Mouse (Mus musculus) G1E (cell line): ENCODE data around the gene Epdr1. TPM values are rescaled to one million over a fixed set of nuclear protein-coding genes. Genes with fewer than 3 reads are reported as not detected.

Source experiments
- ATAC-seq: 2 replicates; pipeline ENCODE4 v1.8.0; 2016; ENCODE audit warnings: mild to moderate bottlenecking; ENCODE audit not compliant: insufficient number of reproducible peaks, poor library complexity, low FRiP score, severe bottlenecking; ENCODE audit errors: extremely low read depth
- DNase-seq: peaks from one replicate; pipeline ENCODE4 v3.0.0; 2012; ENCODE audit warnings: low spot score
- H3K27me3 ChIP-seq: 2 replicates; pipeline ENCODE4 v1.6.1; 2012; ENCODE audit warnings: mild to moderate bottlenecking, low read length, inconsistent platforms; ENCODE audit not compliant: insufficient read depth
- H3K36me3 ChIP-seq: replicated peaks from 2 replicates; pipeline ENCODE3; 2012; ENCODE audit warnings: mild to moderate bottlenecking, inconsistent platforms
- H3K4me1 ChIP-seq: 2 replicates; pipeline ENCODE4 v1.6.1; 2012; ENCODE audit warnings: low read depth, low read length, inconsistent platforms, mixed read lengths; ENCODE audit not compliant: insufficient read depth
- H3K4me3 ChIP-seq: 2 replicates; pipeline ENCODE4 v1.5.1; 2012; ENCODE audit warnings: low read depth, mild to moderate bottlenecking, inconsistent platforms, low read length, moderate library complexity, mixed read lengths
- H3K9me3 ChIP-seq: replicated peaks from 2 replicates; pipeline ENCODE4 v1.6.1; 2012; ENCODE audit warnings: inconsistent platforms
- CTCF ChIP-seq: IDR thresholded peaks from 2 replicates; pipeline ENCODE4 v1.5.1; 2012; ENCODE audit warnings: low read depth, low read length, inconsistent platforms, mixed read lengths
- GATA1 ChIP-seq: IDR thresholded peaks from 2 replicates; pipeline ENCODE4 v1.6.1; 2012; ENCODE audit warnings: borderline replicate concordance, low read length, inconsistent platforms, mixed read lengths
- GATA2 ChIP-seq: IDR thresholded peaks from 2 replicates; pipeline ENCODE4 v1.6.1; 2012; ENCODE audit warnings: low read depth, low read length, inconsistent platforms, borderline replicate concordance
- POLR2AphosphoS5 ChIP-seq: IDR thresholded peaks from 2 replicates; pipeline ENCODE4 v1.6.1; 2012; ENCODE audit warnings: low read depth, low read length, inconsistent platforms; ENCODE audit not compliant: insufficient replicate concordance
- TAL1 ChIP-seq: conservative IDR thresholded peaks from 2 replicates; pipeline ENCODE4 v1.6.1; 2012; ENCODE audit warnings: low read depth, low read length, inconsistent platforms, mixed read lengths
- polyA plus RNA-seq: library from polyadenylated mRNA; stranded (reverse); fragments of >175 nt; gene quantifications from 2 replicates; pipeline ENCODE4 v1.2.3, GENCODE M21; 2012
- total RNA-seq, 2 experiments: library from RNA; stranded (forward) in 1 of 2; stranded (reverse) in 1 of 2; fragments of 200-1000 nt in 1 of 2; fragments of >200 nt in 1 of 2; fragmentation: Nextera tagmentation in 1 of 2; gene quantifications; 2 replicates each; pipeline ENCODE4 v1.2.3; 2014 to 2017

Gene Epdr1
- total and polyA plus RNA-seq, 3 experiments: 0.11 TPM; not detected in 2

DNA sequence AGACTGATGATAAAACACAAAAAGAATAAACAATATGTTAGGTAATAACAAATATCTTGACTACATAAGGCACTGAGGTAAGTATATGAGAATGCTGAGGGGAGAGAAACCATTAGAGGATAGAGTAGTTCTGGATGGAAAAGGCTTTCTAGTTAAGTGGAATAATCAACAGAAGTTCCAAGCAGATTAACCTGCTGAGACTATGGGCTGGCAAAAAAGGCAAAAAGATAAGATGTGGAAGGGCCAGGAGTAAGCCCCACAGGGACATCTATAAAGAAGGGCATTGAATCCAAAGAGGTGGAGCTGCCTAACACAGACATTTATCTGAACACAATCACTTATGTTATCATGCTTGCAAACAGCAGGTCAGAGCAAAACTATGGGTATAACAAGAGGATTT is 11.6 kb downstream of the Epdr1 start:
- no peak for DNase-seq
- no peak for ATAC-seq
- Histone ChIP-seq H3K36me3 (no peaks in the 10 kb centered on the region), H3K4me1 (no peaks in the 10 kb centered on the region), H3K9me3 (no peaks in the 10 kb centered on the region), H3K27me3 (peaks cover 9% of the 10 kb centered on the region), H3K4me3 (no peak overlapping the region)
- TF ChIP-seq CTCF: no peak

DNA sequence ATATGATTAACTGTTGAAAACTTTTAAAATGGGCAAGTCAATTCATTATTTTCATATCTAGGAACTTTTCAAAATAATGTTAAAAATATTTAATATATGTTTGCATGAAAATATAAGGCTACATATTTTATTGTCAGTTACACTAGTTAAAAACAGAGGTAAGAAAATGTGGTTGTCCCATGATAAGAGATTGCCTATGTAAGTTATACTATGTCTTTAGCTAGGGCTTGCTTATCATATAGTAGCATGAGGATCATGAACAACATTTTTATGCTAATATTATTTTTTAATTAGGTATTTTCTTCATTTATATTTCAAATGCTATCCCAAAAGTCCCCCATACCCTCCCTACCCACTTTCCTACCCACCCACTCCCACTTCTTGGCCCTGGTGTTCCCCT is 14.8 kb downstream of the Epdr1 start:
- DNase-seq: no peak

GRCm38 (mm10) chr13:19603719-19604118 is 16.0 kb downstream of the Epdr1 start:
- Histone ChIP-seq H3K4me1 (no peaks in the 10 kb centered on the region), H3K27me3 (peaks cover 13% of the 10 kb centered on the region), H3K9me3 (no peaks in the 10 kb centered on the region), H3K4me3 (no peak overlapping the region), H3K36me3 (no peaks in the 10 kb centered on the region)
- TF ChIP-seq POLR2AphosphoS5: no peak
- TF ChIP-seq TAL1: no peak
- no peak for TF ChIP-seq CTCF
- no peak for TF ChIP-seq GATA1
- no peak for TF ChIP-seq GATA2
- DNase-seq: no peak
- ATAC-seq: no peak

More for the DNA sequence above, 14.8 kb downstream of the Epdr1 start:
- TF ChIP-seq GATA2: no peak
- no peak for TF ChIP-seq CTCF
- no peak for TF ChIP-seq POLR2AphosphoS5
- ATAC-seq: no peak
- no peaks in the 10 kb centered on the region for H3K9me3 ChIP-seq
- no peaks in the 10 kb centered on the region for H3K4me1 ChIP-seq
- H3K36me3 ChIP-seq: no peaks in the 10 kb centered on the region
- peaks cover 10% of the 10 kb centered on the region for H3K27me3 ChIP-seq
- no peak overlapping the region for H3K4me3 ChIP-seq

DNA sequence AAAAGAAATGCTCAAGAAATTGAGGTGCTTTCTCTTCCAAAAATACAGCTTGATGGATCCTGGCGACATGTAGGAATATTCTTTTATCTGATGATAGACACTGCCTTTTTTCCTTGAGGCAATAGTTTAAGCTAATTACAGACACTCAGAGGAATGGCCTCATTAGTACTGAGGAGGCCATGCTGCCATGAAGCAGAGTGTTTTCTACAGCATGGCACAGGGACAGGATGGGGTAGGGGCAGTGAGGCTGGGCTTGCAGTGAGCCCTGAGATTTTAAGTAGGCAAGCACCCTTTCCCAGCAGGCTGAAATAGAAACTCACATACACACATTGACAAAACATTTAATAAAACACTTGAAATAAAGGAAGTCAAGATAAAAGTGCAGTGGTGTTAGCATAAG is 17.2 kb downstream of the Epdr1 start:
- DNase-seq: no peak
- no peak overlapping the region for H3K4me3 ChIP-seq
- H3K27me3 ChIP-seq: peaks cover 19% of the 10 kb centered on the region
- no peak for ATAC-seq
- H3K4me1 ChIP-seq: no peaks in the 10 kb centered on the region
- H3K36me3 ChIP-seq: no peaks in the 10 kb centered on the region
- no peak for TF ChIP-seq POLR2AphosphoS5
- no peak for TF ChIP-seq GATA1
- no peak for TF ChIP-seq CTCF
- no peak for TF ChIP-seq TAL1
- TF ChIP-seq GATA2: no peak
- no peaks in the 10 kb centered on the region for H3K9me3 ChIP-seq

DNA sequence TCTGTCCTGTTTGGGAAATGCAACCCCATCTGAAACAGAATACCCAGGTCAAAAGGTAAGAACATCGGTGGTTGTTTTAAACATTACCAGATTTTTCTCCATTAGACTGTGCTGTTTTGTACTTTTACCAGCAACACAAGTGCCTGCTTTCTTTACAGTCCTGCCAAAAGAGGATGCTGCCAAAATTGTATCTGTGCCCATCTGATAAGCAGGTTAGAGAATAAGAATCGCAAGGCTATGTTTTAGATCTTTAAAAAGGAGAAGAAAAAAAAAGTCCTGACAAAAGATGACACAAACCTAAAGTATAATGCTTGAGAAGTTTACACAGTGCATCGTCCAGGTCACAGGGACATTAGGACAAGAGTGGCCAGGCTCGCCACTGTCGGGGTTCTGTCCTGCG is 20.5 kb downstream of the Epdr1 start:
- no peak for ATAC-seq
- no peak overlapping the region for H3K4me3 ChIP-seq
- H3K9me3 ChIP-seq: no peaks in the 10 kb centered on the region
- DNase-seq: no peak
- no peaks in the 10 kb centered on the region for H3K36me3 ChIP-seq
- TF ChIP-seq TAL1 (no peak), GATA2 (no peak), GATA1 (no peak), CTCF (no peak), POLR2AphosphoS5 (no peak)
- no peaks in the 10 kb centered on the region for H3K4me1 ChIP-seq
- H3K27me3 ChIP-seq: peaks cover 35% of the 10 kb centered on the region

DNA sequence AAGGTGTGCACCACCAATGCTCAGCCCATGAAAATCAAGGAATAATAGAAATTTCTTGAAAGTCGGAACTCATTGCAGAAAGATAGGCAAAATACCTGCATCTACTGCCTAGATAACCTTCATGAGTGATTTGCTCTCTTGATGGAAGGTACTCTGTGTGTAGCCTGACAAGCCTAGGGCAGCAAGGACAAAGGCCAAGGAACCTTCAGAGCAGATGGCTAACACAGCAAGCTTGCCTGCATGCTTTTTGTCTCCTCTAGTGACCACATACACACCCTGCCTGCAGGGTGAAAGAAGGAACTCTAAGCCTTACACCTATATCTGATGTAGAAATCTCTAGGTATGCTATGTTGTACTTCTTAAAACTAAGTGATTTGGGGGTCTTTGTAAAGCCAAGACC is 24.6 kb downstream of the Epdr1 start:
- H3K36me3 ChIP-seq: no peaks in the 10 kb centered on the region
- TF ChIP-seq TAL1 (no peak), GATA1 (no peak), POLR2AphosphoS5 (no peak), CTCF (no peak), GATA2 (no peak)
- ATAC-seq (no peak), DNase-seq (no peak)
- H3K27me3 ChIP-seq: peaks cover 31% of the 10 kb centered on the region
- no peaks in the 10 kb centered on the region for H3K4me1 ChIP-seq
- no peaks in the 10 kb centered on the region for H3K9me3 ChIP-seq
- no peak overlapping the region for H3K4me3 ChIP-seq

DNA sequence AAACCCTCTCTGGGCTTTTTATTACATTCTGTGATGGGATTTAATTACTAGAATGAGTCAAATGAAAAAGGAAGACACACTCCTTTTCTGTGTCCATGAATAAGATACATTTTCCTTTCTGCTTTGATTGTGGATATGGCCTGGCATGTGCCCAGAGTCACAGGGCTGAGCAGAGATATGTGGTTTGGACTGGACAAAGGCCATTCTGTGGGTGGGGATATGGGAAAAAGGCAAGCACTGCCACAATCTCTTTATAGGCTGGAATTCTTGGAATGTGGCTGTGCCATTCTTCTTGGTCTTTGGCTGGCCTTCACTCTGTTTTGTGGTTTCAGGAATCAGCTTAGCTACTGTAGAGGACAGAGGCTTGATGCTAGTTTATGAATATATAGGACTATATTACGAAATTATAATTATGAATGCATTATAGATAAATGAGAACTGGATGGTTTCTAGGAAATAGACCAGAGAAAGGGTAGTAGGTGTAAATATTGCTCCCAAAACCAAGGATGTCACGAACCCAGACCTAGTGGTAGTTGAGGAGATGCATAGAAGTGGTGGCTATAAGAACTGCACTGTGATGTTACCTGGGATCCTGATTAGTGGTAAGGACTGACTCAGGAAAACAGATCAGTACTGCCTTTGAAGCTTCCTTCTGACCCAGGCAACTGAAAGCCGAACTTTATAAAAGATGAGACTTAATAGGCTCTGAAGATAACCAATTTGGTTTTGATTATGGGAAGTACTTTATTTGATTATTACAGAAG is 28.5 kb downstream of the Epdr1 start:
- DNase-seq: no peak
- Histone ChIP-seq H3K9me3 (no peaks in the 10 kb centered on the region), H3K4me1 (no peaks in the 10 kb centered on the region), H3K4me3 (no peak overlapping the region), H3K27me3 (peaks cover 14% of the 10 kb centered on the region), H3K36me3 (no peaks in the 10 kb centered on the region)
- no peak for TF ChIP-seq CTCF
- TF ChIP-seq GATA1: no peak
- no peak for TF ChIP-seq POLR2AphosphoS5
- TF ChIP-seq TAL1: no peak
- no peak for TF ChIP-seq GATA2
- no peak for ATAC-seq
